Mouse (Mus musculus) neural tube, embryonic 15.5 days (tissue): ENCODE results near the gene Ten1. TPM values are rescaled to one million over a fixed set of nuclear protein-coding genes. Genes with fewer than 3 reads are reported as not detected.

ENCODE experiments used
- polyA plus RNA-seq: library from polyadenylated mRNA; unstranded; fragments of >200 nt; fragmentation: Nextera tagmentation; extraction: Ambion mirVana; gene quantifications from 2 replicates; pipeline ENCODE4 v1.2.1, GENCODE M21; 2015

Gene Ten1
- polyA plus RNA-seq, 1 experiment from 2014 or later: 93.5 TPM

Other genes starting within 250 kb of the Ten1 start
- 2.0 and 4.9 TPM in 2 replicates for gene Itgb4, start 224.1 kb upstream of the Ten1 start, polyA plus RNA-seq
- 65.9 and 98.5 TPM in 2 replicates for gene Galk1, start 186.1 kb upstream of the Ten1 start, polyA plus RNA-seq
- gene H3f3b, start 170.9 kb upstream of the Ten1 start, polyA plus RNA-seq: 1,496 and 1,502 TPM in 2 replicates
- 31.6 and 33.5 TPM in 2 replicates for gene Unk, start 168.5 kb upstream of the Ten1 start, polyA plus RNA-seq
- gene Unc13d, start 120.9 kb upstream of the Ten1 start, polyA plus RNA-seq: 1.0 and 7.1 TPM in 2 replicates
- gene Wbp2, start 111.9 kb upstream of the Ten1 start, polyA plus RNA-seq: 162 and 167 TPM in 2 replicates
- 9.8 TPM in 2 replicates for gene Trim47, start 71.6 kb upstream of the Ten1 start, polyA plus RNA-seq
- 3.4 and 4.1 TPM in 2 replicates for gene Trim65, start 67.7 kb upstream of the Ten1 start, polyA plus RNA-seq
- 82.2 and 95.1 TPM in 2 replicates for gene Mrpl38, start 60.0 kb upstream of the Ten1 start, polyA plus RNA-seq
- gene Fbf1, start 30.7 kb upstream of the Ten1 start, polyA plus RNA-seq: 44.2 and 48.5 TPM in 2 replicates
- gene Acox1, start 190 bp downstream of the Ten1 start, polyA plus RNA-seq: 58.1 and 61.7 TPM in 2 replicates
- 1.00 and 1.9 TPM in 2 replicates for gene Evpl, start 39.2 kb downstream of the Ten1 start, polyA plus RNA-seq
- 64.2 and 77.9 TPM in 2 replicates for gene Srp68, start 75.4 kb downstream of the Ten1 start, polyA plus RNA-seq
- 0.47 and 0.52 TPM in 2 replicates for gene Galr2, start 82.1 kb downstream of the Ten1 start, polyA plus RNA-seq
- 113 and 114 TPM in 2 replicates for gene Exoc7, start 108.4 kb downstream of the Ten1 start, polyA plus RNA-seq
- 11.3 and 12.1 TPM in 2 replicates for gene Foxj1, start 136.5 kb downstream of the Ten1 start, polyA plus RNA-seq
- gene Rnf157, start 214.2 kb downstream of the Ten1 start, polyA plus RNA-seq: 69.9 and 85.4 TPM in 2 replicates
- gene Ubald2, start 235.2 kb downstream of the Ten1 start, polyA plus RNA-seq: 33.9 and 39.2 TPM in 2 replicates